Mouse (Mus musculus): ENCODE measurements at regions not wholly inside any gene's neighbourhood (a gene's known extent, or its start where the extent isn't known, plus 50 kb on each side); places are given as distances from the start of the nearest gene placed in this dataset.

GRCm38 (mm10) chr3:31481964-31482363, 171.8 kb upstream of the Slc7a14 start:
- Histone ChIP-seq H3K4me1 (ENCODE audit: insufficient read depth) (no peaks in the 10 kb centered on the region), H3K9me3 (ENCODE audit: low read length) (no peaks in the 10 kb centered on the region), H3K27me3 (ENCODE audit: insufficient read depth, low read length) (no peaks in the 10 kb centered on the region), H3K9ac (replicated peaks) (no peak overlapping the region), H3K4me2 (ENCODE audit: low read depth, low read length) (no peak overlapping the region), H3K4me3 (ENCODE audit: low read depth, low read length) (no peak overlapping the region), H3K36me3 (replicated peaks; ENCODE audit: insufficient read depth, low read length) (no peaks in the 10 kb centered on the region), H3K27ac (ENCODE audit: low read depth) (no peak overlapping the region)
- TF ChIP-seq CTCF (IDR thresholded peaks at IDR 0.05; ENCODE audit: low read depth) = no peak
- TF ChIP-seq EP300 (IDR thresholded peaks at IDR 0.05; ENCODE audit: low read depth) = no peak
- WGBS (ENCODE audit: insufficient replicate concordance) = 51% methylated on average over 3 of the region's 3 CpGs
- DNase-seq (no peak), ATAC-seq (no peak)

GRCm38 (mm10) chr3:31467882-31468281, 157.7 kb upstream of the Slc7a14 start:
- H3K36me3 ChIP-seq (replicated peaks; ENCODE audit: insufficient read depth, low read length) = no peaks in the 10 kb centered on the region
- no peaks in the 10 kb centered on the region for H3K9me3 ChIP-seq (ENCODE audit: low read length)
- TF ChIP-seq EP300 (IDR thresholded peaks at IDR 0.05; ENCODE audit: low read depth) = no peak
- no peak for TF ChIP-seq CTCF (IDR thresholded peaks at IDR 0.05; ENCODE audit: low read depth)

DNA sequence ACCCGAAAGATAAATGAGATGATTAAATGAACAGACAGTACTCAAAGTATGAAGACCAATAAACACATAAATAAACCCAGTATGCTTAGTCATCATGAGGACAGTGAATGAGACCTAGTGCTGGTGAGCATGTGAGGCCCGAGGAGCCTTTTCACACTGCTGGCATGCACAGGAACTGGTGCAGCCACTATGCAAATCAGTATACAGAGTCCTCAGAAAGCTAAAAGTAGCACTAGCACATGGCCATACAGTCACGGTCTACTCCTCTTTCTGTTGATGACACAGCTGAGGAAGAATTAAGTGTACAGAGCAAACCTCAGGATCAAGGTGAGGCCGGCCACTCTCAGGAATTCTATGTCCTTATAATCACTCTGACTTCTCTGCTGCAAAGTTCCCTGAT, 154.1 kb upstream of the Slc7a14 start:
- DNase-seq = no peak
- H3K9me3 ChIP-seq (ENCODE audit: low read length) = no peaks in the 10 kb centered on the region

More at GRCm38 (mm10) chr3:31467882-31468281, 157.7 kb upstream of the Slc7a14 start:
- H3K27me3 ChIP-seq (ENCODE audit: insufficient read depth, low read length) = no peaks in the 10 kb centered on the region
- H3K4me2 ChIP-seq (ENCODE audit: low read depth, low read length) = no peak overlapping the region
- H3K4me1 ChIP-seq (ENCODE audit: insufficient read depth) = no peaks in the 10 kb centered on the region
- no peak for DNase-seq
- H3K9ac ChIP-seq (replicated peaks) = no peak overlapping the region
- no peak overlapping the region for H3K4me3 ChIP-seq (ENCODE audit: low read depth, low read length)
- 32% methylated on average over 1 of the region's 1 CpGs for WGBS (ENCODE audit: insufficient replicate concordance)
- ATAC-seq = no peak
- no peak overlapping the region for H3K27ac ChIP-seq (ENCODE audit: low read depth)

GRCm38 (mm10) chr3:31459456-31459855, 149.3 kb upstream of the Slc7a14 start:
- peak; percentile 35 for DNase-seq
- ATAC-seq = no peak
- TF ChIP-seq EP300 (IDR thresholded peaks at IDR 0.05; ENCODE audit: low read depth) (no peak), CTCF (IDR thresholded peaks at IDR 0.05; ENCODE audit: low read depth) (peak; percentile 53)

More for the DNA sequence above, 154.1 kb upstream of the Slc7a14 start:
- no peaks in the 10 kb centered on the region for H3K27me3 ChIP-seq (ENCODE audit: insufficient read depth, low read length)
- ATAC-seq = no peak
- no peak overlapping the region for H3K4me3 ChIP-seq (ENCODE audit: low read depth, low read length)
- H3K9ac ChIP-seq (replicated peaks) = no peak overlapping the region
- H3K27ac ChIP-seq (ENCODE audit: low read depth) = no peak overlapping the region
- 59% methylated on average over 4 of the region's 4 CpGs for WGBS (ENCODE audit: insufficient replicate concordance)
- H3K4me1 ChIP-seq (ENCODE audit: insufficient read depth) = no peaks in the 10 kb centered on the region
- H3K36me3 ChIP-seq (replicated peaks; ENCODE audit: insufficient read depth, low read length) = no peaks in the 10 kb centered on the region
- no peak for TF ChIP-seq CTCF (IDR thresholded peaks at IDR 0.05; ENCODE audit: low read depth)
- TF ChIP-seq EP300 (IDR thresholded peaks at IDR 0.05; ENCODE audit: low read depth) = no peak
- no peak overlapping the region for H3K4me2 ChIP-seq (ENCODE audit: low read depth, low read length)

DNA sequence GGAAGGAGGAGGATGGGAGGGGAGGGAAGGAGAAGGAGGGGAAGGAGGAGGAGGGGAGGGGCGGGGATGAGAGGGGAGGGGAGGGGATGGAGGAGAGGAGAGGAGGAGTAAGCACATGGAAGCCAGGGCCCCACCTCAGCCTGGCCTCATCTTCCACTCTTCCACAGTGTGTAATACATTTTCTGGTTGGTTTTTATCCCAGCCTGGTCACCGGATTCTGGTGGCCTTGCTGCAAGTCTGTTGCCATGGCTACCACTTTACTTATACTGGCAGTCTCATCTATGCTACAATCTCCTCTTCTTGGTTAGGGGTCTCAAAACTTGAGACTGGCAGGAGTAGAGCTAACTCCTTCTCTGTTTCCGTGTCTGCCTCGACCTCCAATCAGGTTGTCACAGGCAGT, 147.8 kb upstream of the Slc7a14 start:
- H3K4me3 ChIP-seq (ENCODE audit: low read depth, low read length) = no peak overlapping the region
- no peaks in the 10 kb centered on the region for H3K27me3 ChIP-seq (ENCODE audit: insufficient read depth, low read length)
- H3K4me1 ChIP-seq (ENCODE audit: insufficient read depth) = no peaks in the 10 kb centered on the region
- H3K27ac ChIP-seq (ENCODE audit: low read depth) = no peak overlapping the region
- 69% methylated on average over 4 of the region's 4 CpGs for WGBS (ENCODE audit: insufficient replicate concordance)
- TF ChIP-seq EP300 (IDR thresholded peaks at IDR 0.05; ENCODE audit: low read depth) (no peak), CTCF (IDR thresholded peaks at IDR 0.05; ENCODE audit: low read depth) (no peak)
- no peak overlapping the region for H3K9ac ChIP-seq (replicated peaks)
- no peaks in the 10 kb centered on the region for H3K9me3 ChIP-seq (ENCODE audit: low read length)
- DNase-seq = no peak
- H3K36me3 ChIP-seq (replicated peaks; ENCODE audit: insufficient read depth, low read length) = no peaks in the 10 kb centered on the region
- ATAC-seq = no peak
- H3K4me2 ChIP-seq (ENCODE audit: low read depth, low read length) = no peak overlapping the region

More at GRCm38 (mm10) chr3:31459456-31459855, 149.3 kb upstream of the Slc7a14 start:
- H3K27ac ChIP-seq (ENCODE audit: low read depth) = no peak overlapping the region
- no peaks in the 10 kb centered on the region for H3K27me3 ChIP-seq (ENCODE audit: insufficient read depth, low read length)
- no peak overlapping the region for H3K9ac ChIP-seq (replicated peaks)
- H3K4me2 ChIP-seq (ENCODE audit: low read depth, low read length) = no peak overlapping the region
- no peaks in the 10 kb centered on the region for H3K36me3 ChIP-seq (replicated peaks; ENCODE audit: insufficient read depth, low read length)
- H3K4me1 ChIP-seq (ENCODE audit: insufficient read depth) = no peaks in the 10 kb centered on the region
- no peaks in the 10 kb centered on the region for H3K9me3 ChIP-seq (ENCODE audit: low read length)
- WGBS (ENCODE audit: insufficient replicate concordance) = 50% methylated on average over 5 of the region's 5 CpGs
- H3K4me3 ChIP-seq (ENCODE audit: low read depth, low read length) = no peak overlapping the region

DNA sequence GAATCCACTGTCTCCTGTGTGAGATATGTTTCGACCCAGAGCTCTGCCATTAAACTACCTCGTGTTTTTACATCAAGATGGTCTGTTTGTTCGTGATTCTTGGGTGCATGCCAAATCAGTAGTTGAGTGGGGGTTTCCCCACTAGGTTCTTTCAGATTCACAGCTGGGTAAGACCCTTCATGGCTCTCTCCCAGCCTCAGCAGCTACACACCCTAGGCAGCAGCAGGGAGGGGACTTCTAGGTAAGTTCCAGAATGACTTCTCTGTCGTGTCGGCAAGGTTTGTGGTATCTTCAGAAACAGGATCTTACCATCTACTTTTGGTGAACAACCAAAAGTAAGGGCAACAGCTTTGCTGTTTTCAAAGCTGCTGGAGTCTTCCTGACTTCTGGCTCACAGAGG, 144.9 kb upstream of the Slc7a14 start:
- Histone ChIP-seq H3K4me3 (ENCODE audit: low read depth, low read length) (no peak overlapping the region), H3K4me1 (ENCODE audit: insufficient read depth) (no peaks in the 10 kb centered on the region), H3K9me3 (ENCODE audit: low read length) (no peaks in the 10 kb centered on the region), H3K4me2 (ENCODE audit: low read depth, low read length) (no peak overlapping the region), H3K27ac (ENCODE audit: low read depth) (no peak overlapping the region), H3K27me3 (ENCODE audit: insufficient read depth, low read length) (no peaks in the 10 kb centered on the region), H3K9ac (replicated peaks) (no peak overlapping the region), H3K36me3 (replicated peaks; ENCODE audit: insufficient read depth, low read length) (no peaks in the 10 kb centered on the region)
- ATAC-seq = no peak
- WGBS (ENCODE audit: insufficient replicate concordance) = 75% methylated on average over 5 of the region's 5 CpGs
- TF ChIP-seq EP300 (IDR thresholded peaks at IDR 0.05; ENCODE audit: low read depth) (no peak), CTCF (IDR thresholded peaks at IDR 0.05; ENCODE audit: low read depth) (no peak)
- no peak for DNase-seq

- 65% methylated on average over 1 of the region's 1 CpGs for WGBS (ENCODE audit: insufficient replicate concordance)
- Histone ChIP-seq H3K9me3 (ENCODE audit: low read length) (no peaks in the 10 kb centered on the region), H3K9ac (replicated peaks) (no peak overlapping the region), H3K4me1 (ENCODE audit: insufficient read depth) (no peaks in the 10 kb centered on the region), H3K4me2 (ENCODE audit: low read depth, low read length) (no peak overlapping the region), H3K27me3 (ENCODE audit: insufficient read depth, low read length) (no peaks in the 10 kb centered on the region), H3K4me3 (ENCODE audit: low read depth, low read length) (no peak overlapping the region), H3K27ac (ENCODE audit: low read depth) (no peak overlapping the region), H3K36me3 (replicated peaks; ENCODE audit: insufficient read depth, low read length) (no peaks in the 10 kb centered on the region)
- DNase-seq (no peak), ATAC-seq (no peak)
- TF ChIP-seq EP300 (IDR thresholded peaks at IDR 0.05; ENCODE audit: low read depth) (no peak), CTCF (IDR thresholded peaks at IDR 0.05; ENCODE audit: low read depth) (no peak)
Measured at GRCm38 (mm10) chr3:31444861-31445260, 134.7 kb upstream of the Slc7a14 start.

Measured in liver, postnatal 0 days (tissue).